Mouse (Mus musculus) G1E (cell line): ENCODE measurements around the gene Atg101. TPM values are rescaled to one million over a fixed set of nuclear protein-coding genes. Genes with fewer than 3 reads are reported as not detected.

ENCODE experiments used
- ATAC-seq: 2 replicates; pipeline ENCODE4 v1.8.0; 2016; ENCODE audit warnings: mild to moderate bottlenecking; ENCODE audit not compliant: insufficient number of reproducible peaks, poor library complexity, low FRiP score, severe bottlenecking; ENCODE audit errors: extremely low read depth
- DNase-seq: peaks from one replicate; pipeline ENCODE4 v3.0.0; 2012; ENCODE audit warnings: low spot score
- H3K27me3 ChIP-seq: 2 replicates; pipeline ENCODE4 v1.6.1; 2012; ENCODE audit warnings: mild to moderate bottlenecking, low read length, inconsistent platforms; ENCODE audit not compliant: insufficient read depth
- H3K36me3 ChIP-seq: replicated peaks from 2 replicates; pipeline ENCODE3; 2012; ENCODE audit warnings: mild to moderate bottlenecking, inconsistent platforms
- H3K4me1 ChIP-seq: 2 replicates; pipeline ENCODE4 v1.6.1; 2012; ENCODE audit warnings: low read depth, low read length, inconsistent platforms, mixed read lengths; ENCODE audit not compliant: insufficient read depth
- H3K4me3 ChIP-seq: 2 replicates; pipeline ENCODE4 v1.5.1; 2012; ENCODE audit warnings: low read depth, mild to moderate bottlenecking, inconsistent platforms, low read length, moderate library complexity, mixed read lengths
- H3K9me3 ChIP-seq: replicated peaks from 2 replicates; pipeline ENCODE4 v1.6.1; 2012; ENCODE audit warnings: inconsistent platforms
- CTCF ChIP-seq: IDR thresholded peaks from 2 replicates; pipeline ENCODE4 v1.5.1; 2012; ENCODE audit warnings: low read depth, low read length, inconsistent platforms, mixed read lengths
- GATA1 ChIP-seq: IDR thresholded peaks from 2 replicates; pipeline ENCODE4 v1.6.1; 2012; ENCODE audit warnings: borderline replicate concordance, low read length, inconsistent platforms, mixed read lengths
- GATA2 ChIP-seq: IDR thresholded peaks from 2 replicates; pipeline ENCODE4 v1.6.1; 2012; ENCODE audit warnings: low read depth, low read length, inconsistent platforms, borderline replicate concordance
- POLR2AphosphoS5 ChIP-seq: IDR thresholded peaks from 2 replicates; pipeline ENCODE4 v1.6.1; 2012; ENCODE audit warnings: low read depth, low read length, inconsistent platforms; ENCODE audit not compliant: insufficient replicate concordance
- TAL1 ChIP-seq: conservative IDR thresholded peaks from 2 replicates; pipeline ENCODE4 v1.6.1; 2012; ENCODE audit warnings: low read depth, low read length, inconsistent platforms, mixed read lengths
- polyA plus RNA-seq: library from polyadenylated mRNA; stranded (reverse); fragments of >175 nt; gene quantifications from 2 replicates; pipeline ENCODE4 v1.2.3, GENCODE M21; 2012
- total RNA-seq, 2 experiments: library from RNA; stranded (forward) in 1 of 2; stranded (reverse) in 1 of 2; fragments of 200-1000 nt in 1 of 2; fragments of >200 nt in 1 of 2; fragmentation: Nextera tagmentation in 1 of 2; gene quantifications; 2 replicates each; pipeline ENCODE4 v1.2.3; 2014 to 2017

Gene Atg101
- total and polyA plus RNA-seq, 3 experiments: 5.9 to 42.5 (median 34.6) TPM

DNA sequence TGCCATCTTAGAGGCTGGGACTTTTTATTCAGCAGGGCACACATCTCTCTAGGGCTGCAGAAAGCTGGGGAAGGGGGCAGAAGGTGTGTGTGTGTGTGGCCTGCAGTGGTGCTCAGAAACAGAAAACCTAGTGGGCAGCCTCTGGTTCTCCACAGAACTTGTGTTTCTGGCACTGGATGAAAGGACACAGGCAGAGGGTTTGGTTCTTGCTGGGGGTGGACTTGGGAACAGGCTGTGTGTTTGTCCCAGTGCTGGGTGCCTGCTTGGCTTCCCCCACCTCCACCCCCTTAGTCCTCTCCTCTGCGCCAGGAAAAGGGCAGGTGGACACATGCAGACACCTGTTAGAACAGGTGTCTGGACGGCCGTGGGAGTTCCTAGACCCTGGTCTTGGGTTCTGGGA lies 13.0 kb upstream of the Atg101 start:
- ATAC-seq: no peak
- TF ChIP-seq POLR2AphosphoS5: no peak
- no peak for TF ChIP-seq GATA2
- TF ChIP-seq GATA1: no peak
- TF ChIP-seq CTCF: no peak
- no peak for TF ChIP-seq TAL1

GRCm38 (mm10) chr15:101271513-101271912 lies 12.6 kb upstream of the Atg101 start:
- no peak for DNase-seq
- peaks cover 11% of the 10 kb centered on the region; the same call in 1 of the 2 replicates for H3K27me3 ChIP-seq
- H3K4me3 ChIP-seq: no peak overlapping the region
- no peaks in the 10 kb centered on the region for H3K4me1 ChIP-seq
- H3K36me3 ChIP-seq: no peaks in the 10 kb centered on the region
- ATAC-seq: no peak
- H3K9me3 ChIP-seq: peaks cover 31% of the 10 kb centered on the region
- TF ChIP-seq GATA1: no peak
- TF ChIP-seq TAL1: no peak
- no peak for TF ChIP-seq POLR2AphosphoS5
- no peak for TF ChIP-seq CTCF
- TF ChIP-seq GATA2: no peak

More for the DNA sequence above, 13.0 kb upstream of the Atg101 start:
- no peak overlapping the region for H3K4me3 ChIP-seq
- no peak for DNase-seq
- H3K9me3 ChIP-seq: peaks cover 34% of the 10 kb centered on the region
- H3K36me3 ChIP-seq: no peaks in the 10 kb centered on the region
- no peaks in the 10 kb centered on the region for H3K4me1 ChIP-seq
- H3K27me3 ChIP-seq: peaks cover 14% of the 10 kb centered on the region; the same call in 1 of the 2 replicates

GRCm38 (mm10) chr15:101274380-101274779 lies 9.7 kb upstream of the Atg101 start:
- DNase-seq (no peak), ATAC-seq (no peak)
- Histone ChIP-seq H3K4me3 (no peak overlapping the region), H3K36me3 (no peaks in the 10 kb centered on the region), H3K4me1 (peaks cover 1% of the 10 kb centered on the region; the same call in 1 of the 2 replicates), H3K9me3 (peaks cover 26% of the 10 kb centered on the region), H3K27me3 (peaks cover 10% of the 10 kb centered on the region; the same call in 1 of the 2 replicates)
- TF ChIP-seq GATA2: no peak
- no peak for TF ChIP-seq TAL1
- TF ChIP-seq CTCF: no peak
- no peak for TF ChIP-seq POLR2AphosphoS5
- TF ChIP-seq GATA1: no peak

GRCm38 (mm10) chr15:101277351-101277899 lies 6.6 kb upstream of the Atg101 start:
- Histone ChIP-seq H3K36me3 (no peaks in the 10 kb centered on the region), H3K9me3 (peaks cover 8% of the 10 kb centered on the region), H3K27me3 (peaks cover 9% of the 10 kb centered on the region; the same call in 1 of the 2 replicates), H3K4me3 (no peak overlapping the region), H3K4me1 (peaks cover 6% of the 10 kb centered on the region; the same call in 1 of the 2 replicates)
- ATAC-seq (no peak), DNase-seq (no peak)
- TF ChIP-seq TAL1 (no peak), GATA2 (no peak), POLR2AphosphoS5 (no peak), GATA1 (no peak), CTCF (no peak)

DNA sequence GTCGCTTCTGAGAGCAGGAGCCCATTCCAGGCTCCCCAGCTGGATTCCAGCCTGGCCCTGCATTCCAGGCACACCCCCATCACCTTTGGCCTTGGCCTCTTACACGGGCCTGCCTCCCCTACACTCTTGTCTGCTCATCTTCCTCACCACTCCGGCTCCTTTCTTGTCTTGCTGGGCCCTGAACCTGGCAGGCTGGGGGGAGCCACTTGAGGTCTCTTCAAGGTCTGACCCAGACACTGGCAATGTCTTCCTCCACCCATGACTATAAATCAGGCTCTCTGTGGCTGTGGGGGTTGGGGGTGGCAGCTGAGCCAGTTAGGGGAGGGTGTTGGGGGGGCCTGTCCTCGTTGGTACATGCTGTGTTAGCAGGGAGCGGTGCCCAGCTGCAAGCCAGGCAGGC lies 5.5 kb upstream of the Atg101 start:
- Histone ChIP-seq H3K4me1 (peaks cover 17% of the 10 kb centered on the region), H3K36me3 (no peaks in the 10 kb centered on the region), H3K27me3 (peaks cover 9% of the 10 kb centered on the region; the same call in 1 of the 2 replicates), H3K4me3 (no peak overlapping the region), H3K9me3 (peaks cover 4% of the 10 kb centered on the region; the same call in 1 of the 2 replicates)
- ATAC-seq (no peak), DNase-seq (no peak)
- TF ChIP-seq GATA2: no peak

- ATAC-seq: no peak
- Histone ChIP-seq H3K36me3 (no peaks in the 10 kb centered on the region), H3K4me3 (no peak overlapping the region; the same call in 1 of the 2 replicates), H3K9me3 (no peaks in the 10 kb centered on the region), H3K4me1 (peaks cover 19% of the 10 kb centered on the region), H3K27me3 (peaks cover 9% of the 10 kb centered on the region; the same call in 1 of the 2 replicates)
- TF ChIP-seq GATA2 (no peak), POLR2AphosphoS5 (no peak), TAL1 (no peak), CTCF (no peak), GATA1 (no peak)
- no peak for DNase-seq
Observed at GRCm38 (mm10) chr15:101279430-101279999, 4.6 kb upstream of the Atg101 start.

DNA sequence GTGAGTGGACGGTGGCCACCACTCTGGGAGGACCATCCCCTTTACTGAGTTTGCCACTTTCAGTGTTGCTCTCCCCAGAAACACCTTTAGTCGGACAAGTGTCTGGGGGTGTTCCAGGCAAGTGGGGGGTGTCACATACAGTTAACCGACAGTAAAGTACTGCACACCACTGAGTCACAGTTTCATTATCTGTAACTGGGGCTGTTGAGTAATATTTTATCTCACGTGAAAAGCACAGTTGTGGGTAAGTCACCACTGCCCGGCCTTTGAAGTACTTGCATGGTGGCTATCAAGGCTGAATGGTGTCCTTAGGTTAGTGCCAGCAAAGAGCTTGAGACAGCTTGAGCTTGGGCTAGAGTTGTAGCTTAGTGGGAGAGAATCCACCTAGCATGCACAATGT lies 1.6 kb upstream of the Atg101 start:
- ATAC-seq: no peak
- TF ChIP-seq GATA2 (no peak), CTCF (no peak), TAL1 (no peak), POLR2AphosphoS5 (no peak), GATA1 (no peak)
- H3K27me3 ChIP-seq: peaks cover 9% of the 10 kb centered on the region; the same call in 1 of the 2 replicates
- H3K9me3 ChIP-seq: no peaks in the 10 kb centered on the region
- H3K4me1 ChIP-seq: peaks cover 43% of the 10 kb centered on the region
- no peak overlapping the region for H3K4me3 ChIP-seq
- DNase-seq: no peak
- peaks cover 19% of the 10 kb centered on the region for H3K36me3 ChIP-seq
